Mouse (Mus musculus) megakaryocyte-erythroid progenitor cell, adult 5-6 weeks (primary cell): ENCODE measurements around the gene Atp6v1g2. TPM values are rescaled to one million over a fixed set of nuclear protein-coding genes. Genes with fewer than 3 reads are reported as not detected.
A peak's percentile ranks its signal among the peaks of the same experiment; 100 is the strongest.

ENCODE experiments used
- ATAC-seq: replicated peaks from 2 replicates; pipeline ENCODE4 v1.8.0; 2016; ENCODE audit warnings: mild to moderate bottlenecking, inconsistent platforms; ENCODE audit not compliant: severe bottlenecking, poor library complexity, low FRiP score, low TSS enrichment
- total RNA-seq, 2 experiments: library from RNA; stranded (forward) in 1 of 2; stranded (reverse) in 1 of 2; fragments of 200-1000, 215-1000 nt in 1 of 2; fragments of >200 nt in 1 of 2; fragmentation: Nextera tagmentation in 1 of 2; gene quantifications; 2 replicates each; pipeline ENCODE4 v1.2.3; 2014 to 2017

Atp6v1g2 gene
- total RNA-seq (2014; fragmentation: Nextera tagmentation) (4.5 and 8.0 TPM in 2 replicates), total RNA-seq (2017) (0.99 and 2.2 TPM in 2 replicates)

DNA sequence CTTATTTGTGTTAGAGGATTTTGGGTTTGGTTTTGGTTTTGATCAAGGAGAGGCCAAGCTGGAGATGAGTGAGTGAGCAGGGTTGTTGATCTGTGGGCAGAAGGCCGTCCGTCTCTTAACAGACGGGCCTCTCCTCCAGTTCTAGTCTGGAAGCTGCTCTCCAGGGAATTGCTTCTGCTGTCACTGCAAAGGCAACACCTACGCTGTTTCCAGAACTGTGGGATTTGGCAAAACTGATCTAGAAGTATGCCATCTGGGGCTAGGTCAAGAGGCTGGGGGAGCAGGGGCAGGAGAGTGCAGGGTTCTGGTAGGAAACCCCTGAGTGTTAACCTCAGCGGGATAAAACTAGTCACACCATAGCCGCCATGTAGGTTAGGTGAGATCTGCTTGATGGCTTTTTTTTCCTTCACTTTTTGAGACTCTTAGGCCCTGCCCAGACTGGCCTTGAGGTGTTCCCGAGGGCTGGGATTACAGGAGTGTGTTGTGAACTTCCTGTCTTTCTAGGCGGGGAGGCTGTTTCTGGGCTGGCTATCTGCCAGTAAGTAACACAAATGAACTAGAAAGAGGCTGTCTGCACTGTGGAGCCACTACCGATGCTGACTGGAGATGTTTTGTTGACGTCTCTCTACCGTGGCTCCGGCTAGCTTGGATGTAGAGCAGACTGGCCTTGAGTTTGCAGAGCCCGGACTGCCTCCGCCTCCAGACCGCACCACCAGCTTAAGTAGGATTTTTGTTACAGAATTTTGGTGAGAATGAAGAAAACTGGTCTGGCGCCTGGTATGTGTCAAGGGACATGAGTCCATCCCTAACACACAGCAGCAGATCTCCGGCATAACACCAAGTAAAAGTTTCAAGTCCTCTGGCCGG, at the start of gene Atp6v1g2:
Gene Atp6v1g2, plus strand, starts transcription at position 547 of the 867 bp plus-strand sequence.
- ATAC-seq, result no peak

DNA sequence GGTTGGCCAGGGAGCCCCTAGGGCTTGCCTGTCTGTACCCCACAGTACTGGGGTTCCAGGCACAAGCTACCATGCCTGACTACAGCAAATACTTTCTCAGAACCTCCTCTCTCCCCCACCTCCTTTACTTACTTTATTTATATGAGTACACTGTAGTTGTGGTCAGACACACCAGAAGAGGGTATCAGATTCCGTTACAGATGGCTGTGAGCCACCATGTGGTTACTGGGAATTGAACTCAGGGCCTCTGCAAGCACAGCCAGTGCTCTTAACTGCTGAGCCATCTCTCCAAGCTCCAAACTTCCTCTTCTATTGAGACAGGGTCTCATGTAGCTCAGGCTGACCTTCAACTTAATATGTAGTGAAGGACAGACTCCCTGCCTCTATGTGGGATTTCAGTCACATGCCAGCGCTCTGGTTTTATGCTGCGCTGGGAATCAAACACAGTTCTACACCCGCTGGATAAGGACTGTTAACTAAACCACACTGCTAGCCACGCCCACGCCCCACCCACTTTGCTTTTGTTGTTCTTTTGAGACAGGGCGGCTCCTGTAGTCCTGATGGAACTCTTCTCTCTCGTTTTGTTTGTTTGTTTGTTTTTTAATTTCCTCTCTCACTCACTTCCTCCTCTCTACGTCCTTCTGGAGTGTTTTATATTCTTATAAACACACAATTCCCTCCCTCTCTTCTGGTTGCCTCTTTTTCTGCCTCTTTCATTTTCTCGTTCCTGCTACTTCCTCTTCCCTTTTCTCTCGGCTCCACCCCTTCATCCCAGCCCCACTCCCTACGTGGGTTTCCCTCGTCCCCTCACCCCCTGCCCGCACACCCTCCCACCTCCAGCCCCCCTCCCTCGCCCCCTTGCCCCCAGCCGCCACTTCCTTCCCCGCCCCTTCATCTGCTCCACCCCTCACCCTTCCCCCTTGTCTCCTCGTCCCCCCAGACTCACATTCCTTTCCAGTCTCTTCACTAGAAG, 47.5 kb upstream of the Atp6v1g2 start:
- ATAC-seq, result peak; percentile 80

DNA sequence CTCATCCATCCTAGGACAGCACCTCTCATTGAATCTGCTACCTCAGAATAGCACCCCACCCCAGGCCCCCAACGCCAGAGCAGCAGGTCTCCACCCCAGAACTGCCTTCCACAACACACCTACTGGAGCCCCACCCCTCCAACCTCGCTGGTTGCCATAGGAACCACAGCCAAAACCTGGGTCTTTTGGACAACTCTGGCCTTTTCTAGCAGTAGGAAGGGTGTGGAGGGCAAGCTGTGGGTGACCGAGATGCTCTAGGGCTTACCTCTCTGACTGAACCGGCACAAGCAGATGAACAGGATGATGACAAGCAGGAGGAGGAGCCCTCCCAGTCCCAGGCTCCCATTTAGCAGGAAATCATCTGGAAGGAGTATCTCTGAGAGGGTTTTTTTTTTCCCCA, 46.8 kb upstream of the Atp6v1g2 start:
- ATAC-seq, result 0 out of 2 replicates have a peak, but pooled peaks have one; percentile 24

DNA sequence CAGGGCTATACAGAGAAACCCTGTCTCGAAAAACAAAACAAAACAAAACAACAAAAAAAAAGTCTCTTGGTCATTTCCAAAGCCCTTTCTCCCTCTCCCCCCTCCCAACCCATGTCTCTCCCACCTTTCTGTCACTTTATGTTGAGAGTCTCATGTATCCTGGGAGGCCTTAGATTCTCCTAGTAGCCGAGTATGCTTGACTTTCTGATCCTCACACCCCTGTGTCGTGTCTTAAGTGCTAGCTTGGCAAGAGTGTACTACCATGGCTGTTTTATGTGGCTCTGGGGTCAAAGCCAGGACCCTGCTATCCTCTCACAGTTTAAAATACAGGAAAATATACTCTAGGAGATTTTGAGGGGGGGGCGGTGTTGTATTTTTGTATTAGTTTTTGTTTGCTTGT, 46.1 kb upstream of the Atp6v1g2 start:
- ATAC-seq, result no peak

DNA sequence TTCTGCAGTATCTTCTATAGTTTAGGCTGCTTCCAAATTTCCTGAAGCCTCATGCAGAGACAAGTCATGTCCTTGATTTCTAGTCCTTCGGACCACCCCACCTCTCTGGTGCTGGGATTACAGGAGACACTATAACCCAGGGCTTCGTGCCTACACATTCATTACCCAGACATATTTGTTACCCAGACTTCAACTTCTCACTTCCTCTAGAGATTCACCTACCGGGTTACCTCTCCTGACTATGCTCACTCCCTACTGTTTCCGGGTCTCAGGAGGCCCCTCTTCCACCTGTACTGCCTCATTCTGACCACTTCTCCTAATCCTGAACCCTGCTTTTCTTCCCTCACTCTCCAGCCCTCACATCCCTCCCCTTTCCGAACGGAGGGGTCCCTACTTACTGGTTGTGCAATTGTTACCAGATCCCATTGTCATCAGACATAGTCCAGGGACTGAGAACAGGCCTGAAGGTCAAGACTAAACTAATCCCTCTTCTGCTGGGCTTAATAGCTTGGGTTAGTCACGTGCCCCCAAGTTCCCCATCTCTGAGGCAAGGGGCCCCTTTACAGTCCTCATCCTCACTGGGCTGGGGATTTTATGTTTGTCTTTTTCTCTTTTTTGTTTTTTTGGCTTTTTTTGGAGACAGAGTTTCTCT, 45.4 kb upstream of the Atp6v1g2 start, which contains the start of gene Lst1:
Gene Lst1, minus strand, starts transcription at position 481 of the 652 bp plus-strand sequence.
- ATAC-seq, result no peak

DNA sequence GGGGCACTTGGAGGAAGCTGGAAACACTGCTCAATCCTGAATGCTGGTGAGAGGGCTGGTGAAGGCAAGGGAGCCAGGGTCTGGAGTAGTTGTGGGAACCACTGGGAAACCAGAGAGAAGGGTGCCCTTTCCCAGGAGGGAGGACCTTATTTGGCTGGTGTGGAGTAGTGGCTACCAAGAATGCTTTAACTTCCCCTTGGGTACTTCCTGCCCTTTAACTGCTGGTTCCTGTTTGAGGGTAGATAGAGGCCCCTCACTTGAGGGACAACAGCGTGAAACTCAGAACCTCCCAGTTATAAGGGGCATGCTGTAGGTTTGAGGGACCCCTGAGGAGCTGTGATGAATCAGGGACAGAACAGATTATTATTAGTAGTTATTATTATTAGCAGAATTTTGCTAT, 44.3 kb upstream of the Atp6v1g2 start:
- ATAC-seq, result no peak

DNA sequence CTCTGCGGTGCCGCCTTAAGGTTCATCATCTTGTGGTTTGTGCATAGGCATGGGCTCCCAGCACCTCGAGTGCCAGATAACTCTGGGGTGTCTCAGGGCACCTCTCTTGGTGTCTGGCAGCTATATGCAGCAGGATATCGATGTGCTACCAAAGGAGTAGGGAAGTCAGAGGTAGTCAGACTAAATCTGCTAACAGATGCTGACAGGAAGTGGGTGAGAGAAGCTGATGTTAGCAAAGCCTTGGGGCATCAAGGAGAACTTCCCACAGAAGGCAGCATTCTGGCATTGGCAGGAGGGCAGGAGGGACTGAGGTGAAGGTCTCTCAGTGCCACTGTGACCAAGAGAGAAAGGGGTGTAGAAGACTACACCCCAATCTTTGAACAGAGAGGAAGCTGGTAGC, 43.4 kb upstream of the Atp6v1g2 start:
- ATAC-seq, result no peak

DNA sequence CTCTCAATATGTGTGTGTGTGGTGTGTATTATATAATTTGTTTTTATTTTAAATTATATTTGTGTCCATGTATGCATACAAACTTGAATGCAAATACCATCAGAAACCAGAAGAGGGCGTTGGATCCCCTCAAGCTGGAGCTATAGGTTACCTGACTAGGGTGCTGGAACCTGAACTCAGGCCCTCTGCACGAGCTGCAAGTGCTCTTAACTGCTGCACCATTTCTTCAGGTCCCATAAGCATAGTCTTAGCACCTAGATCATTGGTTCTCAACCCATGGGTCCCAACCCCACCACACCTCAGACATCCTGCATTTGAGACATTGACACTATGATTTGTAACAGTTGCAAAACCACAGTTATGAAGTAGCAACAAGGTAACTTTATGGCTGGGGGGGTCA, 41.7 kb upstream of the Atp6v1g2 start:
- no peak for ATAC-seq

DNA sequence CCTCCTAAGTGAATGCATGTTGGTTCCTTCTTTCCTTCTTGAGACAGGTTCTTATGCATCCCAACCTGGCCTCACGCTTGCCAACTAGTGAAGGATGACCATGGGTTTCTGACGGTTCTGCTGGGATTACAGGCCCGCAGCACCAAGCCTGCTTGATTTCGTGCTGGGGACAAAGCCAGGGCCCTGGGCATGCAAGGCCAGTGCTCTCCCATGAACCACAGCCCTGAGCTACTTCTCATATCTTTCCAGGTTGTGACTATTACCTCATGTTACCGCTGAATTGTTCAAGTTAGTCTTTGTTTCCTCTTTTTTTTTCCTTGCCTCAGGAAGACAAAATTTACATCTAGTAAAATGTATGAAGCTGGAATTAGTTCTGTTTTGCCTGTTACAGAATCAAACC, 40.5 kb upstream of the Atp6v1g2 start:
- ATAC-seq, result no peak

DNA sequence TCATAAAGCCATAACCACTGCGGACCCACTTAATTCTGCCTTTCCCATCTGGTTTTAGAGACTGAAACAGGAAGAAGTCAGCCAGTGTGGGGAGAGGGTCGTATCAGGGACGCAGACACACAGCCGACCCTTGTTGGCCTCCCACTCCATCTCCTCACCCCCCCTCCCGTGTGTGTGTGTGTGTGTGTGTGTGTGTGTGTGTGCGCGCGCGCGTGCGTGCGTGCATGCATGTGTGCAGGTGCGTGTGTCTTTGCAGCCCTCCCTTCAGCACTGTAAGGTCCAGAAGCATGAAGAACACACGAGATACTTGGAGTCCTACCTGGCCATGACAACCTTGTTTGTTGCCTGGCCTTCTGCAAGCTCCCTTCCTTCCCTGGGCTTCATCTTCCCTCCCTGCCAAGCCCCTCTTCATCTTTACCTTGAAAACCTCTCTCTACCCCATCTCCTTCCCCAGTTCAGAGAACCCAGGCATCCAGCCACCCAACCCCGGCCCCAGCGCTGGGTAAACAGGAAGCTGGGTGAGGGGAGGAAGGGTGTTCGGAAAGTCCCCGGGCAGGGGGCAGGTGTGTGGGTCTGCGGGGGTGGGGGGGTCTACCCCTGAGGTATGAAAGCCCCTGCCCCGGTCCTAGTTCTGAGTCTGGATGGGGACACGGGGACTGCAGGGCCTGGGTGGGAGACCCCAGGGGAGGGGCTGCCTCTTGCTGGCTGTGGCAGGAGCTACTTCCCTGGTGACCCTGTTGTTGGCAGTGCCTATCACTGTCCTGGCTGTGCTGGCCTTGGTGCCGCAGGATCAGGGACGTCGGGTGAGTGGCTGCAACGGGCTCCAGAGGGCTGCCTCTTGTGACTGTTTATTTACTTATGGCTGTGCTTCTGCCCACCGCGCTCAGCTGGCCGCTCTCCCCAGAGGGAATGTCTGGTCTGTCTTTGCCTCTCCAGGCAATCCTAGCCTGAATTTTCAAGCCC, 39.3 kb upstream of the Atp6v1g2 start, which contains the start of gene Ltb:
Gene Ltb, plus strand, starts transcription at position 559 of the 963 bp plus-strand sequence.
- ATAC-seq, result no peak

DNA sequence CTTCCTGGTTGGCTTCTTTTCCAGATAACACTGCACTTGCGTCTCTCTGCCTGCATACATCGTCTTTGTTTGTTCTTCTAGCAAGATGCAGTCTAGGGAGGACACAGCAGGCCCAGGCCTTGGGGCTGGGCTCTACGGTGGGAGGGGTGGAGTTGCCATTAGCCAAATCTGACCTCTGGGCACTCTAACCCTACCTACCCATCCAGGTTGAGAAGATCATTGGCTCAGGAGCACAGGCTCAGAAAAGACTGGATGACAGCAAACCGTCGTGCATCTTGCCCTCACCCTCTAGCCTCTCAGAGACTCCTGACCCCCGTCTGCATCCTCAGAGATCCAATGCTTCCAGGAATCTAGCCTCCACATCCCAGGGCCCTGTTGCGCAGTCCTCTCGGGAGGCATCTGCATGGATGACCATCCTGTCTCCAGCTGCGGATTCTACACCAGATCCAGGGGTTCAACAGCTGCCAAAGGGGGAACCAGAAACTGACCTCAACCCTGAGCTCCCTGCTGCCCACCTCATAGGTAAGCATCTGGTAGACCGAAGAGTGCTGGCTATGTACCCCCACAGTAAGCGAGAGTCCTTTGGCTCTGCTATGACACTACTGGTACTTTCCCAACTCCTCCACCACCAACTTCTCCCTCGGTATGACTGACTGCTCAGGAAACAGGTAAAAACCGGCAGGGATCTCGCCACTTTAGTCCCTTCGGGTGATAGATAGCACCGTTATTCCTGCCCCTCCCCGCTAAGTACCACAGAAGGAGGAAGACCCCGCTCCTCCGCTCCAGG, 38.4 kb upstream of the Atp6v1g2 start:
- ATAC-seq, result no peak

DNA sequence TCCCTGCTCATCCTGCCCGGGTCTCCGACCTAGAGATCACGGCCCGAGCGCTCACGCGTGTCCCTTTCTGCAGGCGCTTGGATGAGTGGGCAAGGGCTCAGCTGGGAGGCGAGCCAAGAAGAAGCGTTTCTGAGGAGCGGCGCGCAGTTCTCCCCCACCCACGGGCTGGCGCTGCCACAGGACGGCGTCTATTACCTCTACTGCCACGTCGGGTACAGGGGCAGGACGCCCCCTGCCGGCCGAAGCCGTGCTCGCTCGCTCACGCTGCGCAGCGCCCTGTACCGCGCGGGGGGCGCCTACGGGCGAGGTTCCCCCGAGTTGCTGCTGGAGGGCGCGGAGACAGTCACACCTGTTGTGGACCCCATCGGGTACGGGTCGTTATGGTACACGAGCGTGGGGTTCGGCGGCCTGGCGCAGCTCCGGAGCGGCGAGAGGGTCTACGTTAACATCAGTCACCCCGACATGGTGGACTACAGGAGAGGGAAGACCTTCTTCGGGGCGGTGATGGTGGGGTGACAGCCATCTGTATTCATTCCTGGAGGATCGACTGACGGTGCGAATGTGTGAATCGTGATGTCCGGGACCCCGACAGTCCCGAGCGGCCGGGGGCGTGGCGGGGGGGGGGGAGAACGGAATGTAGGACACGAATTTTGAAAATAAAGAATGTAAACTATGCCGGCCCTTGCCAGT, 37.7 kb upstream of the Atp6v1g2 start:
- peak; percentile 92 for ATAC-seq

DNA sequence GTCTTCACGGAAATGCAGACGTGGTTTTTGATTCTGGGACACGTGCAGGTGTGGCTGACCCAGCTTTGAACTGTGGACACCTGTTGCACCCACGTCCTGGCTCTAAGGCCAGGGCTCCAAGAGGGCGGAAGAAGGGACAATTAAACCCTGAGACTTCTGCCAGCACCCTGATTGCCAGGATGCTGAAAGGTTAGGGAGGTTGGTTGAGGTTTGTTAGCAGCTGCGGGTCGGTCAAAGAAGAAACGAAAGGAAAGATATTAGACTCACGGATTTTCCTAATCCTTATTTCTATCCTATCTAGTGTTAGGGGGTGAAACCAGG, 37.2 kb upstream of the Atp6v1g2 start:
- no peak for ATAC-seq

DNA sequence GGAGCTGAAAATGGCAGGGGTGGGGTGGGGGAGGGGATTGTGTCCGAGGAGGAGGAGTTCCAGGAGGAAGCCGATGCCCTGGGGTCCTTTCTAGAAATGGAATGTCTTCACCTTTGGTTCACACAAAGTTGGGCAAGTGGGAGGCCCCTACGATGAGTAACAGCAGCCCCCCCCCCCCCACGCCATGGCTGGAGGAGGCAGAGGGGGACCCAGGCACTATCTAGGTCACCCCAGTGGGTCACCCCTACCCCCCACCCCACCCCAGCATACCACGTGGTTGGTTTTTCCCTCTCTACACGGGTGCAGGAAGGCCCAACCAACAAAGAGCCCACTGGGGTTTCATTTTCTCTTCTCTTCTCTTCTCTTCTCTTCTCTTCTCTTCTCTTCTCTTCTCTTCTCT, 36.3 kb upstream of the Atp6v1g2 start:
- no peak for ATAC-seq

DNA sequence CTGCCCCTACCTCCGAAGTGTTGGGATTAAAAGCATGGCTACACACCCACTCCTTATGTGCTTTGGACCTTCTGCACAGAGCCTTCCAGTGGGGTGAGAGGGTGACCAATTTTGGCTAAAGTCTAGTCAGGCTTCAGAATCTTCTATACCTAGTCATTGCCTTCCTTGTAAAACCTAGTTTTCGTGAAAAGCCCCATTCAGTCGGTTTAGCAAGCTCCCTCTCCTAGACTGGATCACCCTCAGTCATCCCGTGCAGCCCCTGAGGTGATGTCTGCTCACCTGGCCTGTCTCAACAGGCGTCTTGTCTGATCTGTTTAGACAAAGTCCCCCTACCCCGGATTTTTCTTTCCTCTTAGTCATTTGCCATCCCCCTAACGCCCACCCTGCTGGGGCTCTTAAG, 35.4 kb upstream of the Atp6v1g2 start:
- no peak for ATAC-seq

DNA sequence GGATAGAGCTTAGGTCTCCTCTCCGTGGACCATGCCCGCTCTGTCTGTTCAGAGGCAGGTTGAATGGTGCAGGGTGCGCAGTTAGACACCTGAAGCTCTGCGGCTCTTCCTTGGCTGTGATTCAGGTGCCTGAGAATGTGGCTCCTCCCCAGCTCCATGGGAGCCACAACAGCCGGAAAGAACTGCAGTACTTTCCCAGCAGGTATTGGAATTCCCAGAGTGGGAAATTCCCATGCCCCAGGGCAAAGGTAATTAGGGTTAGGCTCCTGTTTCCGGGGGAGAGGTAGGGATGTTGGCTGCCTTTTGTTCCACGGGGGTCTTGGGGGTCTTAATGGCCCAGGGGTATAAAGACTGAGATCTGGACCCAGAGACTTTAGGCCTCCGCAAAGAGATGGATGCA, 34.5 kb upstream of the Atp6v1g2 start:
- ATAC-seq, result no peak

DNA sequence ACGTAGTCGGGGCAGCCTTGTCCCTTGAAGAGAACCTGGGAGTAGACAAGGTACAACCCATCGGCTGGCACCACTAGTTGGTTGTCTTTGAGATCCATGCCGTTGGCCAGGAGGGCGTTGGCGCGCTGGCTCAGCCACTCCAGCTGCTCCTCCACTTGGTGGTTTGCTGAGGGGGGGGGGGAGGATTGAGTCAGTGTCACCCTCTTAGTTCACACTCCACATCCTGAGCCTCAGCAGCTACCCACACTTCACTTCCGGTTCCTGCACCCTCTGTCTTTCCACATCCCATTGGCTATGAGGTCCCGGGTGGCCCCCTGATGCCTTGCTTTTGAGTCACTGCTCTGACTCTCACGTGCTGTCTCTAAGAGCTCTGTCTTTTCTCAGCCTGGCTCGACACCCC, 33.1 kb upstream of the Atp6v1g2 start:
- peak; percentile 46 for ATAC-seq
